Mouse (Mus musculus) liver, postnatal 0 days (tissue): ENCODE measurements at regions not wholly inside any gene's neighbourhood (a gene's known extent, or its start where the extent isn't known, plus 50 kb on each side); places are given as distances from the start of the nearest gene placed in this dataset.

ENCODE experiments used
- CTCF ChIP-seq: sonication (generic); IDR thresholded peaks from 2 replicates; pipeline ENCODE4 v1.5.1; 2016; ENCODE audit warnings: antibody characterized with exemption, low read depth
- EP300 ChIP-seq: IDR thresholded peaks from 2 replicates; pipeline ENCODE4 v1.6.1; 2016; ENCODE audit warnings: antibody characterized with exemption, low read depth, mild to moderate bottlenecking

DNA sequence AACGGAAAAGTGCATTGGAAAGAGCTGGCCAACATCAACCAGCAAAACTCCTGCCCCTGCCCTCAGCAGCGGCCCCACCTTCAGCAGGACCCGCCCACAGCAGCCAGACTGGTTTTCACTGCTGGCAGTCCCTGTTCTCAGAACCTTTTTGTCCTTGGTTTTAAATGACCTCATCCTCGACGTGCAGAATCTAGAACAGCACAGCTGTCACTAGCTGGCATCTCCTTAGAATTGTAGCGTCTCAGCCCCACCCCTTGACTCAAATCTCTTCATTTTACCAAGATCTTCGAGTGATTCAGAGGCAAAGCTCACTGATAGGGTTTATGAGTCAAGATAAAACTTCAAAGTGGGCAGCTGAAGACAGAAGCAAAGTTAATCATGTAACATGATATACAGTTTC, 57.8 kb upstream of the Akap13 start:
- TF ChIP-seq CTCF (no peak), EP300 (no peak)
